In the genomic region with DNA sequence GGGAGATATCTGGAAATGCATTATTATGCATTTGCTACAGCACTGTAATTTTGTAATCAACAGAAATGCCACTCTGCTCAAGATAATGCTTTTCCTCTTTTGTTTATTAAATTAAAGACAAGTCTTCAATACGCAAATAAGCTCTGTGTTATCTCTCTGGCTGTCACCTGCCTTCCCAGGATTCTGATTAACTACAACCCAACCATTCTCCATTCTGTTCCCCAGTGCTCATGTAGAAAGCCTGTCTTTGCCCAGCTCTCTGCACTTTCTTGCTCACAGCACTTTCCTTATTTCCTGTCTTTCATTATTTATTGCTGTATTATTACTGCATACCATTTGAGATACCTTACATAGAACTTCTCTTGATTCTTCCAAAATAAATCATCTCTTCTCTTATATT, we compare ENCODE assay signal across 23 mouse cellular contexts.
DNase-seq lines count a peak whose midpoint lies in the region; ATAC-seq and TF ChIP-seq lines count a peak whose summit lies in the region.
"Had no signal": no experiment of that assay in that cellular context is flagged by ENCODE, and none has a peak within 500 bp of the region (broad histone marks: within the 10 kb centered on the region; RNA-seq: fewer than 3 reads in every experiment).

No protein-coding gene starts in this region.

- no peaks in the 10 kb centered on the region for H3K9me3 ChIP-seq in forebrain, embryonic 15.5 days
- H3K9me3 ChIP-seq in forebrain, embryonic 12.5 days = no peaks in the 10 kb centered on the region
- H3K9me3 ChIP-seq in forebrain, embryonic 16.5 days (ENCODE audit: control insufficient read depth, low read length) = no peaks in the 10 kb centered on the region
- H3K9me3 ChIP-seq in forebrain, embryonic 11.5 days (ENCODE audit: control insufficient read depth, low read length) = no peaks in the 10 kb centered on the region
- no peaks in the 10 kb centered on the region for H3K9me3 ChIP-seq in forebrain, postnatal 0 days (ENCODE audit: low read length)
- no peaks in the 10 kb centered on the region for H3K9me3 ChIP-seq in forebrain, embryonic 10.5 days
- H3K9me3 ChIP-seq: G1E had no signal

- TF ChIP-seq CTCF in forebrain, postnatal 0 days (IDR thresholded peaks at IDR 0.05; ENCODE audit: low read depth) = no peak
- TF ChIP-seq CTCF in brain, embryonic 14.5 days (IDR thresholded peaks at IDR 0.05; ENCODE audit: borderline replicate concordance, extremely low read depth, insufficient read depth, insufficient read length) = no peak

- H3K4me3 ChIP-seq in forebrain, embryonic 15.5 days = no peak overlapping the region
- no peak overlapping the region for H3K4me3 ChIP-seq in forebrain, embryonic 12.5 days (replicated peaks)
- no peak overlapping the region for H3K4me3 ChIP-seq in forebrain, embryonic 16.5 days (replicated peaks; ENCODE audit: low read length)
- H3K4me3 ChIP-seq in forebrain, embryonic 11.5 days (ENCODE audit: low read depth, low read length) = no peak overlapping the region
- H3K4me3 ChIP-seq in forebrain, postnatal 0 days (ENCODE audit: low read depth, low read length) = no peak overlapping the region
- H3K4me3 ChIP-seq in forebrain, embryonic 10.5 days = no peak overlapping the region

- H3K9ac ChIP-seq in forebrain, embryonic 15.5 days (replicated peaks) = no peak overlapping the region
- no peak overlapping the region for H3K9ac ChIP-seq in forebrain, embryonic 12.5 days
- no peak overlapping the region for H3K9ac ChIP-seq in forebrain, embryonic 16.5 days (replicated peaks; ENCODE audit: low read depth, low read length)
- no peak overlapping the region for H3K9ac ChIP-seq in forebrain, embryonic 11.5 days (ENCODE audit: low read length)
- no peak overlapping the region for H3K9ac ChIP-seq in forebrain, postnatal 0 days

- 74% methylated on average over 1 of the region's 1 CpGs for WGBS in forebrain, embryonic 15.5 days
- WGBS in forebrain, embryonic 12.5 days = 79% methylated on average over 1 of the region's 1 CpGs
- 61% methylated on average over 1 of the region's 1 CpGs for WGBS in forebrain, embryonic 16.5 days
- 74% methylated on average over 1 of the region's 1 CpGs for WGBS in forebrain, embryonic 11.5 days
- 54% methylated on average over 1 of the region's 1 CpGs for WGBS in forebrain, postnatal 0 days
- 87% methylated on average over 1 of the region's 1 CpGs for WGBS in forebrain, embryonic 10.5 days

- H3K27me3 ChIP-seq in forebrain, embryonic 15.5 days = no peaks in the 10 kb centered on the region
- H3K27me3 ChIP-seq in forebrain, embryonic 12.5 days = no peaks in the 10 kb centered on the region
- no peaks in the 10 kb centered on the region for H3K27me3 ChIP-seq in forebrain, embryonic 16.5 days (replicated peaks; ENCODE audit: control insufficient read depth, insufficient read depth, low read length)
- no peaks in the 10 kb centered on the region for H3K27me3 ChIP-seq in forebrain, embryonic 11.5 days (ENCODE audit: control insufficient read depth, insufficient read depth, low read length)
- H3K27me3 ChIP-seq in forebrain, postnatal 0 days (ENCODE audit: insufficient read depth, low read length) = no peaks in the 10 kb centered on the region
- no peaks in the 10 kb centered on the region for H3K27me3 ChIP-seq in forebrain, embryonic 10.5 days (ENCODE audit: poor library complexity, severe bottlenecking)
- H3K27me3 ChIP-seq: CH12.LX, Patski had no signal

- no peak for DNase-seq in forebrain, embryonic 11.5 days (ENCODE audit: low spot score)
- DNase-seq in forebrain, postnatal 0 days = no peak
- no peak for DNase-seq in forebrain, embryonic 10.5 days (ENCODE audit: extremely low spot score, low spot score)
- peak; percentile 18 for DNase-seq in brain, embryonic 14.5 days (ENCODE audit: low read depth)
- DNase-seq: adrenal gland, adult 2 months; adrenal gland, adult 8-10 months; adrenal gland, postnatal 10 days; adrenal gland, postnatal 14 days; adrenal gland, postnatal 25 days; adrenal gland, postnatal 36 days; B cell, adult 2 months; cerebellum, adult 11 months; cerebellum, adult 11-12 months; cerebellum, adult 18-20 months had no signal

- no peaks in the 10 kb centered on the region for H3K36me3 ChIP-seq in forebrain, embryonic 15.5 days
- H3K36me3 ChIP-seq in forebrain, embryonic 12.5 days (replicated peaks) = no peaks in the 10 kb centered on the region
- H3K36me3 ChIP-seq in forebrain, embryonic 16.5 days (ENCODE audit: control insufficient read depth, insufficient read depth) = no peaks in the 10 kb centered on the region
- H3K36me3 ChIP-seq in forebrain, embryonic 11.5 days (ENCODE audit: control insufficient read depth, insufficient read depth, low read length) = no peaks in the 10 kb centered on the region
- no peaks in the 10 kb centered on the region for H3K36me3 ChIP-seq in forebrain, postnatal 0 days (ENCODE audit: insufficient read depth)
- H3K36me3 ChIP-seq in forebrain, embryonic 10.5 days (replicated peaks) = no peaks in the 10 kb centered on the region
- H3K36me3 ChIP-seq: G1E had no signal

- ATAC-seq in forebrain, embryonic 15.5 days (replicated peaks) = peak; percentile 55; the same call in 1 of the 2 replicates
- ATAC-seq in forebrain, embryonic 12.5 days (ENCODE audit: low FRiP score) = no peak
- ATAC-seq in forebrain, embryonic 16.5 days = peak; percentile 58; the same call in 1 of the 2 replicates
- ATAC-seq in forebrain, embryonic 11.5 days (replicated peaks; ENCODE audit: low FRiP score) = no peak
- peak; percentile 36; the same call in 1 of the 2 replicates for ATAC-seq in forebrain, postnatal 0 days
- ATAC-seq in megakaryocyte, adult 5-6 weeks (ENCODE audit: poor library complexity, severe bottlenecking) = no peak
- ATAC-seq: activated CD4-positive, CD25-positive, alpha-beta regulatory T cell, adult 4 months; CD4-positive, CD25-positive, alpha-beta regulatory T cell, adult 4 months; Patski had no signal

- no peak overlapping the region for H3K27ac ChIP-seq in forebrain, embryonic 15.5 days (replicated peaks)
- H3K27ac ChIP-seq in forebrain, embryonic 12.5 days = no peak overlapping the region
- no peak overlapping the region for H3K27ac ChIP-seq in forebrain, embryonic 16.5 days (ENCODE audit: low read length)
- no peak overlapping the region for H3K27ac ChIP-seq in forebrain, embryonic 11.5 days (ENCODE audit: low read depth, low read length)
- H3K27ac ChIP-seq in forebrain, postnatal 0 days (ENCODE audit: low read depth, low read length) = no peak overlapping the region
- H3K27ac ChIP-seq in forebrain, embryonic 10.5 days = no peak overlapping the region

- no peak overlapping the region for H3K4me2 ChIP-seq in forebrain, embryonic 15.5 days (replicated peaks)
- no peak overlapping the region for H3K4me2 ChIP-seq in forebrain, embryonic 12.5 days
- H3K4me2 ChIP-seq in forebrain, embryonic 16.5 days (ENCODE audit: low read length) = no peak overlapping the region
- H3K4me2 ChIP-seq in forebrain, embryonic 11.5 days (ENCODE audit: low read depth, low read length, severe bottlenecking) = no peak overlapping the region
- no peak overlapping the region for H3K4me2 ChIP-seq in forebrain, postnatal 0 days (ENCODE audit: low read depth)

- no peaks in the 10 kb centered on the region for H3K4me1 ChIP-seq in forebrain, embryonic 15.5 days
- no peaks in the 10 kb centered on the region for H3K4me1 ChIP-seq in forebrain, embryonic 12.5 days
- no peaks in the 10 kb centered on the region for H3K4me1 ChIP-seq in forebrain, embryonic 16.5 days (replicated peaks; ENCODE audit: control insufficient read depth, insufficient read depth, low read length)
- H3K4me1 ChIP-seq in forebrain, embryonic 11.5 days (replicated peaks; ENCODE audit: control insufficient read depth, insufficient read depth, low read length) = no peaks in the 10 kb centered on the region
- H3K4me1 ChIP-seq in forebrain, postnatal 0 days (ENCODE audit: insufficient read depth) = no peaks in the 10 kb centered on the region
- H3K4me1 ChIP-seq in forebrain, embryonic 10.5 days = no peaks in the 10 kb centered on the region

- no peak for TF ChIP-seq POLR2A in brain, embryonic 14.5 days (IDR thresholded peaks at IDR 0.05; ENCODE audit: borderline replicate concordance, extremely low read depth, insufficient read depth, insufficient read length, poor library complexity, severe bottlenecking)

Comparison
In these comparisons a context has a peak if more than half of its experiments do, and no peak if none do; other contexts are left out.
1. ATAC-seq: peak in forebrain, embryonic 15.5 days (single experiment), forebrain, embryonic 16.5 days (single experiment) and forebrain, postnatal 0 days (single experiment); none in forebrain, embryonic 12.5 days (single experiment), forebrain, embryonic 11.5 days (single experiment) and megakaryocyte, adult 5-6 weeks (single experiment).